Mouse (Mus musculus): Measurements from ENCODE around the gene Plb1.

GRCm38 (mm10) chr5:32283457-32283856 lies 50.9 kb downstream of the Plb1 start:
- TF ChIP-seq CTCF (IDR thresholded peaks at IDR 0.05; ENCODE audit: insufficient read depth, low read length) = no peak
- TF ChIP-seq POLR2A (IDR thresholded peaks at IDR 0.05; ENCODE audit: borderline replicate concordance, extremely low read depth, low read depth, low read length) = no peak

All from lung, adult 2 months (tissue).